Mouse (Mus musculus) MEL (cell line): ENCODE measurements at regions not wholly inside any gene's neighbourhood (a gene's known extent, or its start where the extent isn't known, plus 50 kb on each side); places are given as distances from the start of the nearest gene placed in this dataset.

Source experiments
- DNase-seq: peaks from one replicate; pipeline ENCODE4 v3.0.0; 2011; ENCODE audit warnings: low read depth, low spot score
- H3K27ac ChIP-seq: 2 replicates; pipeline ENCODE4 v1.5.1; 2012; ENCODE audit warnings: low read depth, mild to moderate bottlenecking, control low read depth, low read length, moderate library complexity; ENCODE audit not compliant: control insufficient read depth
- H3K27me3 ChIP-seq, 2 experiments: fragments of 150-350 bp in 1 of 2; sonication (generic) in 1 of 2; 2 replicates each; pipeline ENCODE4 v1.6.1; 2012; ENCODE audit warnings: low read length in 2 of 2, mild to moderate bottlenecking in 2 of 2, improper control_type of control experiment in 1 of 2, moderate library complexity in 1 of 2; ENCODE audit not compliant: insufficient read depth in 2 of 2, control insufficient read depth in 1 of 2
- H3K36me3 ChIP-seq, 2 experiments: 2 replicates each; pipeline ENCODE4 v1.6.1; 2012 to 2014; ENCODE audit warnings: low read length in 2 of 2, improper control_type of control experiment in 1 of 2, inconsistent platforms in 1 of 2, mild to moderate bottlenecking in 1 of 2; ENCODE audit not compliant: insufficient read depth in 2 of 2, control insufficient read depth in 1 of 2
- H3K4me1 ChIP-seq, 2 experiments: fragments of 150-350 bp in 1 of 2; sonication (generic) in 1 of 2; 2 replicates each; pipeline ENCODE4 v1.6.1; 2012; ENCODE audit warnings: low read length in 2 of 2, improper control_type of control experiment in 1 of 2, mild to moderate bottlenecking in 1 of 2; ENCODE audit not compliant: insufficient read depth in 2 of 2, control insufficient read depth in 1 of 2
- H3K4me3 ChIP-seq, 2 experiments: fragments of 150-350 bp in 1 of 2; sonication (generic) in 1 of 2; 2 replicates each; pipeline ENCODE4 v1.5.1; 2012; ENCODE audit warnings: low read depth in 2 of 2, low read length in 2 of 2, mild to moderate bottlenecking in 2 of 2, moderate library complexity in 2 of 2, control low read depth in 1 of 2, improper control_type of control experiment in 1 of 2; ENCODE audit not compliant: control insufficient read depth in 1 of 2, insufficient read depth in 1 of 2
- H3K79me2 ChIP-seq: 2 replicates; pipeline ENCODE4 v1.6.1; 2012; ENCODE audit warnings: mild to moderate bottlenecking, low read length, moderate library complexity; ENCODE audit not compliant: control insufficient read depth, poor library complexity, insufficient read depth
- H3K9ac ChIP-seq: 2 replicates; pipeline ENCODE4 v1.6.1; 2012; ENCODE audit warnings: low read depth, mild to moderate bottlenecking, control low read depth, low read length, moderate library complexity; ENCODE audit not compliant: control insufficient read depth, poor library complexity, severe bottlenecking
- H3K9me3 ChIP-seq: fragments of 150-350 bp; sonication (generic); replicated peaks from 2 replicates; pipeline ENCODE4 v1.6.1; 2012; ENCODE audit warnings: mild to moderate bottlenecking, low read length, improper control_type of control experiment, moderate library complexity; ENCODE audit not compliant: insufficient read depth
- CHD1 ChIP-seq: IDR thresholded peaks from 2 replicates; pipeline ENCODE4 v1.6.1; 2012; ENCODE audit warnings: low read depth, mild to moderate bottlenecking, inconsistent platforms, low read length, improper control_type of control experiment
- CTCF ChIP-seq, 3 experiments: IDR thresholded peaks in 2 of 3; conservative IDR thresholded peaks in 1 of 3; 2 replicates each; pipeline ENCODE4 v1.5.1; 2011 to 2012; ENCODE audit warnings: low read length in 3 of 3, low read depth in 2 of 3, mild to moderate bottlenecking in 2 of 3, improper control_type of control experiment in 1 of 3, inconsistent platforms in 1 of 3, mixed read lengths in 1 of 3, moderate library complexity in 1 of 3; ENCODE audit not compliant: control insufficient read depth in 1 of 3, insufficient read depth in 1 of 3, poor library complexity in 1 of 3, severe bottlenecking in 1 of 3
- E2F4 ChIP-seq: IDR thresholded peaks from 2 replicates; pipeline ENCODE4 v1.6.1; 2011; ENCODE audit warnings: low read depth, low read length, improper control_type of control experiment, borderline replicate concordance
- ELF1 ChIP-seq: IDR thresholded peaks from 2 replicates; pipeline ENCODE4 v1.6.1; 2014; ENCODE audit warnings: low read depth, mild to moderate bottlenecking, inconsistent platforms, low read length, improper control_type of control experiment, moderate library complexity
- EP300 ChIP-seq, 2 experiments: IDR thresholded peaks; 2 replicates each; pipeline ENCODE4 v1.6.1; 2011; ENCODE audit warnings: improper control_type of control experiment in 2 of 2, low read length in 2 of 2, low read depth in 1 of 2, mild to moderate bottlenecking in 1 of 2
- GATA1 ChIP-seq: IDR thresholded peaks from 2 replicates; pipeline ENCODE4 v1.6.1; 2011; ENCODE audit warnings: low read depth, low read length, improper control_type of control experiment
- JUND ChIP-seq: IDR thresholded peaks from 2 replicates; pipeline ENCODE4 v1.6.1; 2011; ENCODE audit warnings: low read depth, mild to moderate bottlenecking, improper control_type of control experiment, low read length
- KAT2A ChIP-seq: conservative IDR thresholded peaks from 2 replicates; pipeline ENCODE4 v1.6.1; 2012; ENCODE audit warnings: low read depth, low read length, improper control_type of control experiment, inconsistent platforms
- MAFK ChIP-seq: IDR thresholded peaks from 2 replicates; pipeline ENCODE4 v1.6.1; 2011; ENCODE audit warnings: low read depth, mild to moderate bottlenecking, low read length, improper control_type of control experiment, borderline replicate concordance
- MYC ChIP-seq: IDR thresholded peaks from 2 replicates; pipeline ENCODE4 v1.6.1; 2011; ENCODE audit warnings: low read depth, mild to moderate bottlenecking, low read length, improper control_type of control experiment, moderate library complexity
- NELFE ChIP-seq: IDR thresholded peaks from 2 replicates; pipeline ENCODE4 v1.6.1; 2011; ENCODE audit warnings: low read depth, low read length, improper control_type of control experiment
- NRF1 ChIP-seq: IDR thresholded peaks from 2 replicates; pipeline ENCODE4 v1.6.1; 2014; ENCODE audit warnings: low read depth, mild to moderate bottlenecking, inconsistent platforms, low read length, improper control_type of control experiment, moderate library complexity; ENCODE audit not compliant: poor library complexity, insufficient read depth, severe bottlenecking
- POLR2AphosphoS2 ChIP-seq: IDR thresholded peaks from 2 replicates; pipeline ENCODE4 v1.6.1; 2011; ENCODE audit warnings: low read length, improper control_type of control experiment
- SIN3A ChIP-seq: IDR thresholded peaks from 2 replicates; pipeline ENCODE4 v1.6.1; 2012; ENCODE audit warnings: low read length, improper control_type of control experiment, inconsistent platforms
- TCF12 ChIP-seq: IDR thresholded peaks from 2 replicates; pipeline ENCODE4 v1.6.1; 2014; ENCODE audit warnings: low read depth, mild to moderate bottlenecking, inconsistent platforms, low read length, improper control_type of control experiment, moderate library complexity
- USF2 ChIP-seq, 2 experiments: IDR thresholded peaks; 2 replicates each; pipeline ENCODE4 v1.6.1; 2011 to 2012; ENCODE audit warnings: improper control_type of control experiment in 2 of 2, low read length in 2 of 2, borderline replicate concordance in 1 of 2, inconsistent platforms in 1 of 2, low read depth in 1 of 2, mild to moderate bottlenecking in 1 of 2; ENCODE audit not compliant: insufficient read depth in 1 of 2
- ZMIZ1 ChIP-seq: IDR thresholded peaks from 2 replicates; pipeline ENCODE4 v1.6.1; 2012; ENCODE audit warnings: low read depth, mild to moderate bottlenecking, inconsistent platforms, low read length, improper control_type of control experiment, moderate library complexity
- ZNF384 ChIP-seq: IDR thresholded peaks from 2 replicates; pipeline ENCODE4 v1.6.1; 2012; ENCODE audit warnings: low read depth, mild to moderate bottlenecking, inconsistent platforms, low read length, improper control_type of control experiment

- TF ChIP-seq JUND (no peak), EP300 (IDR thresholded peaks at IDR 0.05; ENCODE audit: low read depth in 1 of 2, low read length in 2 of 2) (no peak), USF2 (IDR thresholded peaks at IDR 0.05; ENCODE audit: borderline replicate concordance in 1 of 2, insufficient read depth in 1 of 2, low read depth in 1 of 2, low read length in 2 of 2) (no peak), E2F4 (no peak), KAT2A (no peak), CHD1 (no peak), TCF12 (no peak), GATA1 (no peak), MAFK (no peak), NRF1 (no peak), ELF1 (no peak), CTCF (IDR thresholded peaks at IDR 0.05 in 2 of 3, conservative IDR thresholded peaks at IDR 0.05 in 1 of 3; ENCODE audit: control insufficient read depth in 1 of 3, insufficient read depth in 1 of 3, low read depth in 2 of 3, low read length in 3 of 3, poor library complexity in 1 of 3, severe bottlenecking in 1 of 3) (no peak)
- no peak for DNase-seq
- Histone ChIP-seq H3K9ac (no peak overlapping the region), H3K4me3 (no peak overlapping the region), H3K9me3 (no peaks in the 10 kb centered on the region; the same call in 1 of the 2 replicates), H3K27ac (no peak overlapping the region), H3K36me3 (no peaks in the 10 kb centered on the region), H3K4me1 (no peaks in the 10 kb centered on the region), H3K27me3 (no peaks in the 10 kb centered on the region), H3K79me2 (no peaks in the 10 kb centered on the region)
These were observed 250.8 kb downstream of the Wdr11 start for GRCm38 (mm10) chr7:129842303-129843122.

- DNase-seq, result no peak
- Histone ChIP-seq H3K27me3 (no peaks in the 10 kb centered on the region), H3K27ac (no peak overlapping the region), H3K4me1 (no peaks in the 10 kb centered on the region)
- TF ChIP-seq CHD1 (no peak), E2F4 (no peak), SIN3A (no peak), NELFE (no peak), JUND (no peak), ZNF384 (no peak), ZMIZ1 (no peak), MYC (no peak), POLR2AphosphoS2 (no peak), GATA1 (no peak), EP300 (IDR thresholded peaks at IDR 0.05; ENCODE audit: low read depth in 1 of 2, low read length in 2 of 2) (no peak)
- TF ChIP-seq, all 39 proteins: peak for 0
- Histone ChIP-seq H3K36me3 (no peaks in the 10 kb centered on the region), H3K79me2 (no peaks in the 10 kb centered on the region), H3K9ac (no peak overlapping the region), H3K4me3 (no peak overlapping the region), H3K9me3 (no peaks in the 10 kb centered on the region; the same call in 1 of the 2 replicates)
These were observed 255.5 kb downstream of the Wdr11 start for GRCm38 (mm10) chr7:129847136-129847535.
